Mouse (Mus musculus) hindbrain, postnatal 0 days (tissue): ENCODE measurements around the gene Fbln1. TPM values are rescaled to one million over a fixed set of nuclear protein-coding genes. Genes with fewer than 3 reads are reported as not detected.

Experiments
- ATAC-seq: fragments of 200-750 bp; cut with Nextera tagmentation; 2 replicates; pipeline ENCODE4 v1.8.0; 2017; ENCODE audit warnings: mild to moderate bottlenecking, moderate TSS enrichment, moderate library complexity
- DNase-seq: peaks from one replicate; pipeline ENCODE4 v3.0.0-alpha.2; 2015; ENCODE audit warnings: low spot score
- H3K27ac ChIP-seq: fragments of 300-500 bp; sonication (generic); 2 replicates; pipeline ENCODE4 v1.5.1; 2014; ENCODE audit warnings: mild to moderate bottlenecking
- H3K27me3 ChIP-seq: fragments of 300-500 bp; sonication (generic); 2 replicates; pipeline ENCODE4 v1.6.1; 2014; ENCODE audit warnings: low read length, mixed read lengths; ENCODE audit not compliant: insufficient read depth
- H3K36me3 ChIP-seq: fragments of 300-500 bp; sonication (generic); 2 replicates; pipeline ENCODE4 v1.6.1; 2014; ENCODE audit warnings: low read length, mixed read lengths; ENCODE audit not compliant: insufficient read depth
- H3K4me1 ChIP-seq: fragments of 300-500 bp; sonication (generic); 2 replicates; pipeline ENCODE4 v1.6.1; 2014; ENCODE audit warnings: antibody characterized with exemption, low read length, mixed read lengths; ENCODE audit not compliant: insufficient read depth
- H3K4me2 ChIP-seq: fragments of 300-500 bp; sonication (generic); 2 replicates; pipeline ENCODE4 v1.6.1; 2014; ENCODE audit warnings: low read depth, mild to moderate bottlenecking, low read length, moderate library complexity, mixed read lengths
- H3K4me3 ChIP-seq: fragments of 300-500 bp; sonication (generic); 2 replicates; pipeline ENCODE4 v1.5.1; 2014; ENCODE audit warnings: low read length
- H3K9ac ChIP-seq: fragments of 300-500 bp; sonication (generic); replicated peaks from 2 replicates; pipeline ENCODE4 v1.6.1; 2014; ENCODE audit warnings: mild to moderate bottlenecking, low read length, moderate library complexity, mixed read lengths
- H3K9me3 ChIP-seq: fragments of 300-500 bp; sonication (generic); 2 replicates; pipeline ENCODE4 v1.6.1; 2016; ENCODE audit warnings: low read length, mixed read lengths
- CTCF ChIP-seq: IDR thresholded peaks from 2 replicates; pipeline ENCODE4 v1.5.1; 2016; ENCODE audit warnings: antibody characterized with exemption, control low read depth, low read depth
- WGBS: fragments of 180-500 bp; shearing (Covaris S2); extraction: QIAGEN DNeasy Blood & Tissue Kit; methylation state at CpG from one replicate; pipeline ENCODE4 v1.1.7; 2014; 5-methylcytosine and 5-hydroxymethylcytosine counted together
- polyA plus RNA-seq: library from polyadenylated mRNA; unstranded; fragments of >200 nt; fragmentation: Nextera tagmentation; extraction: Ambion mirVana; gene quantifications from 2 replicates; pipeline ENCODE4 v1.2.1, GENCODE M21; 2015
- total RNA-seq: library from RNA; depleted of rRNA; stranded (reverse); fragments of >200 nt; gene quantifications from 2 replicates; pipeline ENCODE4 v1.2.3, GENCODE M21; 2014

Fbln1 gene
- total and polyA plus RNA-seq, 2 experiments from 2014 or later, result 48.3 to 73.9 TPM

DNA sequence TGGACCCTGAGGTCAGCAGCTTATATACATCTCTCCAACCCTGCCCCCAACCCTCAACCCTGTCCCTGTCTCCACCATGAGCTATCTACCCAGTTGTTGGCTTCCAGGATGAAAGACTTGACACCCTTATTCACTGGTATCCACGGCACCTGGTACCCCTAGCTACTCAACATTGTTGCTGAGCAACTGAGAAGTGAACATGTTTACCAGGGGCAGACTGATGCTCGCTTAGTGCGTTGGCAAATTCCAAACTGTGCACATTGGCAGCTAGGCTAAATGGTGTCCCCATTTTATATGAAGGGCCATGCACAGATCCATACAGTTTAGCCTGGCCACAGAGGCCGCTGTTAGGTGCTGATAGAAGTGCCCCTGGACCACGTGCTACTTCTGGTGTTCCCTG is 57.1 kb downstream of the Fbln1 start:
- H3K27me3 ChIP-seq, result no peaks in the 10 kb centered on the region
- H3K4me1 ChIP-seq, result no peaks in the 10 kb centered on the region
- DNase-seq, result no peak
- ATAC-seq, result no peak
- no peak overlapping the region for H3K27ac ChIP-seq
- peaks cover 5% of the 10 kb centered on the region; the same call in 1 of the 2 replicates for H3K9me3 ChIP-seq
- H3K4me3 ChIP-seq, result no peak overlapping the region
- H3K9ac ChIP-seq, result no peak overlapping the region
- WGBS, result 63% methylated on average over 5 of the region's 5 CpGs
- H3K36me3 ChIP-seq, result no peaks in the 10 kb centered on the region
- TF ChIP-seq CTCF, result no peak
- H3K4me2 ChIP-seq, result no peak overlapping the region

GRCm38 (mm10) chr15:85266729-85267434 is 61.1 kb downstream of the Fbln1 start:
- H3K9ac ChIP-seq, result no peak overlapping the region
- peak; percentile 94 for DNase-seq
- ATAC-seq, result peak; percentile 66
- no peaks in the 10 kb centered on the region for H3K9me3 ChIP-seq
- 43% methylated on average over 14 of the region's 14 CpGs for WGBS
- H3K27me3 ChIP-seq, result no peaks in the 10 kb centered on the region
- H3K27ac ChIP-seq, result no peak overlapping the region
- TF ChIP-seq CTCF, result peak; percentile 87
- no peak overlapping the region for H3K4me2 ChIP-seq
- H3K4me1 ChIP-seq, result no peaks in the 10 kb centered on the region
- H3K36me3 ChIP-seq, result no peaks in the 10 kb centered on the region
- no peak overlapping the region for H3K4me3 ChIP-seq

DNA sequence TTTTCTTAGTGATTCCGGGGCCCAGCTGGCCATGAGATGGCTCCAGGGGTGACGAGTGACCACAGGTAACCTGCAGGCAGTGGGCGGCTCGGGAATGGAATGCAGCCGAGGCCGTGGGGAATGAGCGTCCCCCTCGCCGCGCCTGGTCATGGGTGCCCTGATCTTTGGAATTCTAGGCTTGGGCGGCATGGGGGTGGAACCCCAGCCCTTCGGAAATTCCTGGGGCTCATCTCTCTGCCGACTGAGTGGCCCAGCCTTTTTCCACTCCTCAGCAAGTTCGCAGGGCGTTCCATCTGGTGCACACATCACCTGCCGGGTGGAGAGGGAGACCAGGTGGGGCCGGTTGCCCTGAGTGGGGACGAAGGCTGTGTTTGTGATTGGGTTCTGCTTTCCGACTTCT is 62.1 kb downstream of the Fbln1 start:
- WGBS, result 84% methylated on average over 19 of the region's 19 CpGs
- H3K27ac ChIP-seq, result no peak overlapping the region
- no peak overlapping the region for H3K4me2 ChIP-seq
- H3K27me3 ChIP-seq, result no peaks in the 10 kb centered on the region
- H3K4me1 ChIP-seq, result no peaks in the 10 kb centered on the region; the same call in 1 of the 2 replicates
- no peak for ATAC-seq
- no peak overlapping the region for H3K9ac ChIP-seq
- DNase-seq, result no peak
- H3K36me3 ChIP-seq, result no peaks in the 10 kb centered on the region
- no peak overlapping the region for H3K4me3 ChIP-seq
- no peak for TF ChIP-seq CTCF
- no peaks in the 10 kb centered on the region for H3K9me3 ChIP-seq

DNA sequence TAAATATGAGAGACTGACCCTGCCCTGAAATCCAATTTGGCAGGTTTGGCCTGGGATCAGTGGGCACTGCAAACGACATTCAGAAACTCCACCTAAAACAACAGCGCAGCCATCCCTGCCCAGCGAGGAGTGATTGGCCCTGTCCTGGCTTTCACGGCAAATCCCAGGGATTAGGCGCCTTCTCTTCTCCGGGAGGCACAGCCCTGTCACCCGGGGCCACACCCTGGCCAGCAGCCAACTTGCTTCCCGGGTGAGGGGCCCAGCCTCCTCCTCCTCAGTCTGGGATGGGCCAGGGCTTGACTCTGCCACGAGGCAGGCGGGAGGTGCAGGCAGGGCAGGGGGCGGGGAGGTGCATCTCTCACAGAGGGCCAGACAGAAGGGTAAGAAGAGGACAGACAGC is 67.2 kb downstream of the Fbln1 start:
- 29% methylated on average over 11 of the region's 11 CpGs for WGBS
- DNase-seq (no peak), ATAC-seq (no peak)
- Histone ChIP-seq H3K4me3 (no peak overlapping the region), H3K36me3 (no peaks in the 10 kb centered on the region), H3K4me1 (no peaks in the 10 kb centered on the region; the same call in 1 of the 2 replicates), H3K4me2 (no peak overlapping the region), H3K9me3 (no peaks in the 10 kb centered on the region), H3K27me3 (no peaks in the 10 kb centered on the region), H3K9ac (0 out of 2 replicates have a peak overlapping the region, but pooled peaks have one; percentile 9), H3K27ac (no peak overlapping the region)
- TF ChIP-seq CTCF, result no peak

GRCm38 (mm10) chr15:85277221-85277620 is 71.5 kb downstream of the Fbln1 start:
- 70% methylated on average over 8 of the region's 8 CpGs for WGBS
- no peak overlapping the region for H3K4me3 ChIP-seq
- H3K9me3 ChIP-seq, result no peaks in the 10 kb centered on the region
- H3K9ac ChIP-seq, result no peak overlapping the region
- ATAC-seq, result no peak
- no peaks in the 10 kb centered on the region; the same call in 1 of the 2 replicates for H3K4me1 ChIP-seq
- no peaks in the 10 kb centered on the region for H3K36me3 ChIP-seq
- no peaks in the 10 kb centered on the region for H3K27me3 ChIP-seq
- H3K27ac ChIP-seq, result no peak overlapping the region
- no peak for TF ChIP-seq CTCF
- no peak overlapping the region for H3K4me2 ChIP-seq
- DNase-seq, result no peak

DNA sequence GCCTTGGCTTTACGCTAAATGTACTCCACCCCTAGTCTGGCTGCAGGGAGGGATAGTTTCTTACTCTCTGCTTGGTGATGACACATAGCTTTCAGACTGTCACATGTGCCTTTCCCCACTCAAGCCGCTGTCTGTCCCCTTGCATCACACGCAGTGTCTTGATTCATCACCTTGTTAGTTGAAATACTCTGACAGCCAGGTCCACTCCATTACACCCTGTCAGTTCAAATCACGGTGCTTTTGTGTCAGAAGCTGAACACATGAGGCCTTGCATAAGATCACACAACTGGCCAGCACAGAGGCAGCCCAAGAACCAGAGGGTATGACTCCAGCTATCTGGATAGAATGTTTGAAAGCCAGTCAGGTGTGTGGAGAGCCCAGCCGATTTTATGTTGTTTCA is 73.2 kb downstream of the Fbln1 start:
- WGBS, result 86% methylated on average over 5 of the region's 5 CpGs
- Histone ChIP-seq H3K4me1 (no peaks in the 10 kb centered on the region), H3K4me2 (no peak overlapping the region), H3K36me3 (no peaks in the 10 kb centered on the region), H3K27ac (no peak overlapping the region), H3K9me3 (no peaks in the 10 kb centered on the region), H3K27me3 (no peaks in the 10 kb centered on the region), H3K9ac (no peak overlapping the region), H3K4me3 (no peak overlapping the region)
- no peak for ATAC-seq
- no peak for TF ChIP-seq CTCF
- no peak for DNase-seq

DNA sequence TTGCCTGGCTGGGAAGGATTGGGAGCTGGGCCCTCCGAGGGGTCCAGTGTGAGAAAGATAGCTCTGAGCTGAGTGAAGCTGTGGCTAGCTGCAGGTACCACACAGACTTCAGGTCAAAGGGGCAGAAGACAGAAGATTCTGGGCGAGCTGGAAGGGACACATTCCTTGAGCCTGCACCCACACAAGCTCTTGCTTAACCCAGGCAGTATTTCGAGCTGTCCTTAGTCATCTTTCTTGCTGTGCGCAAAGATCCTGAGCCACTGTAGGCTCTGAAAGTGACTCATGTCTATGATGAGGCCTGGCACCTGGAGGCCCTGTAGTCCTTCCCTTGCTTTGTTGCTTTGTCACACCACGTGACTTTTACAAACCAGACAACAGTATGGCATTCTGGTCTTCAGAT is 76.3 kb downstream of the Fbln1 start:
- 85% methylated on average over 5 of the region's 5 CpGs for WGBS
- TF ChIP-seq CTCF, result no peak
- DNase-seq (no peak), ATAC-seq (no peak)
- Histone ChIP-seq H3K4me2 (no peak overlapping the region), H3K27ac (no peak overlapping the region), H3K36me3 (no peaks in the 10 kb centered on the region), H3K9ac (no peak overlapping the region), H3K4me3 (no peak overlapping the region), H3K27me3 (no peaks in the 10 kb centered on the region), H3K9me3 (no peaks in the 10 kb centered on the region), H3K4me1 (0 out of 2 replicates have a peak, but pooled peaks cover 4% of the 10 kb centered on the region)
